Mouse (Mus musculus): Measurements from ENCODE around the gene Sox11. TPM values are rescaled to one million over a fixed set of nuclear protein-coding genes. Genes with fewer than 3 reads are reported as not detected.
A peak's percentile ranks its signal among the peaks of the same experiment; 100 is the strongest.

Sox11 gene
- total RNA-seq (2021) = 10 to 100 TPM; 12.0 to 14.4 TPM
- long read RNA-seq, experiment 1, full-length matches to known transcripts = 9 of 10 reads
- long read RNA-seq, experiment 1, partial matches to known transcripts = 0 of 10 reads
- long read RNA-seq, experiment 1, other reads (novel, unspliced or antisense) = 1 of 10 reads
- long read RNA-seq, experiment 2, full-length matches to known transcripts = 4 of 4 reads
- long read RNA-seq, experiment 2, partial matches to known transcripts = 0 of 4 reads
- long read RNA-seq, experiment 2, other reads (novel, unspliced or antisense) = 0 of 4 reads

DNA sequence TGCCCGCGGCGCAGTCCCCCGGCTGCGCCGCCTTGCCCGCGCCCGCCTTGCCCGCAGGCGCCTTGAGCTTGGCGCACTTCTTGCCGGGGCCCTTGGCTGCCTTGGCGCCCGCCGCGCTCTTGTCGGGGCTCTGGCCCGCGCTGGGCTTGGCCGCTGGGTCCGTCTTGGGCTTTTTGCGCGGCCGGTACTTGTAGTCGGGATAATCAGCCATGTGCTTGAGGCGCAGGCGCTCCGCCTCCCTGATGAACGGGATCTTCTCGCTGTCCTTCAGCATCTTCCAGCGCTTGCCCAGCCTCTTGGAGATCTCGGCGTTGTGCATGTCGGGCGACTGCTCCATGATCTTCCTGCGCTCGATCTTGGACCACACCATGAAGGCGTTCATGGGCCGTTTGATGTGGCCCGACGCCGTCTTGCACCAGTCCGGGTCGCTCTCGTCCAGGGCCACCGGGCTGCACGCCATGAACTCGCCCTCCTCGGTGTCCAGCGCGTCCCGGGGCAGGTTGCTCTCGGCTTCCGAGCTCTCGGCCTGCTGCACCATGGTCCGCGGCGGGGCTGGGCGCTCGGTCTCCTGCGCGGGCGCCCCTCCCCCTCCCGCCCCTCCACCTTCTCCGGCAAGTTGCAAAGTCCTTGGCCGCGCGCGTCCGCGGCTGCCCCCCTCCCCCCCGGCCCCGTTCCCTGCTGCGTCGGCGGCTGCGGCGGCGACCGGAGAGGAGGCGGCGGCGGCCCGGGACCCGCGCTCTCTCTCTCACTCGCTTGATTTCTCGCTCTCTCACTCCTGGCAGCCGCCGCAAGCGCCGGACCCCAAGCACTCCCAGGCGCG lies at the start of gene Sox11:
TSS of gene Sox11 (minus strand) at position 704 of the 820 bp plus-strand sequence.
- DNase-seq (ENCODE audit: low spot score in 2 of 2) = peak; percentile 15 to 62

GRCm38 (mm10) chr12:27391652-27392305 lies 49.4 kb upstream of the Sox11 start:
- DNase-seq (ENCODE audit: low spot score in 2 of 2) = no peak

- no peak for DNase-seq (ENCODE audit: low spot score in 2 of 2)
Measured at GRCm38 (mm10) chr12:27390439-27390838, 48.1 kb upstream of the Sox11 start.

DNA sequence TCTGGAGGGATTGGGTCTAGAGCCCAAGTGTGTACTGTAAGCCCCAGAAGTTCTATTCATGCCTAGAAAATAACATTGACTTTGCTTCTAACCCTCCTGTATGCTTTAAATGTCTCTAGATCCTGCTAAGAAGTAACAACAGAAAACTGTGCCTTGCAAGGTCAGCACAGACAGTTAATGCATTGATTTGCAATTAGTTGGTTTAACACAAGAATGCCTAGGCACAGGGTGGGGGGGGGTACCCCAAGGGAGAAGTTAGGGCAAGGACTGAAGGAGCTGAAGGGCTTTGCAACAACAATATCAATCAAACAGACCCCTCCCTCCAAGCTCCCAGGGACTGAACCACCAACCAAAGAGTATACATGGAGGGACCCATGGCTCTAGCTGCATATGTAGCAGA lies 47.1 kb upstream of the Sox11 start:
- DNase-seq (ENCODE audit: low spot score in 2 of 2) = no peak

DNA sequence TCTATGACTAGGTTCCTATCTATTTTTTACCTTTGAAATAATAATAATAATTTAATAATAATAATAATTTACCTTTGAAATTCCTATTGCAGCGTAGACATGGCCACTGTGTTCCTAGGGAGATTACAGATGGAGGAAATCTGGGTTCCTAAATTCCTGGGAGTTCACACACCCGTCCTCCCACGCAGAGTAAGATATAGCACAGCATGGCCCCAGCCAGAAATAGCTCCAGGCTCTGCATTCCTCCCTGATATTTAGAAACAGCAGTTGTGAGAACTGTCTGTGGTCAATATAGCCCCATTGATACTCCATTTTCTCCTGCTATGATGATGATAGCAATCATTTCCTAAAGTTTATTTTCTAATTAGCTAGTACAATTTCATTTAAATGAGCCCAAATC lies 30.1 kb upstream of the Sox11 start:
- DNase-seq (ENCODE audit: low spot score in 2 of 2) = no peak

DNA sequence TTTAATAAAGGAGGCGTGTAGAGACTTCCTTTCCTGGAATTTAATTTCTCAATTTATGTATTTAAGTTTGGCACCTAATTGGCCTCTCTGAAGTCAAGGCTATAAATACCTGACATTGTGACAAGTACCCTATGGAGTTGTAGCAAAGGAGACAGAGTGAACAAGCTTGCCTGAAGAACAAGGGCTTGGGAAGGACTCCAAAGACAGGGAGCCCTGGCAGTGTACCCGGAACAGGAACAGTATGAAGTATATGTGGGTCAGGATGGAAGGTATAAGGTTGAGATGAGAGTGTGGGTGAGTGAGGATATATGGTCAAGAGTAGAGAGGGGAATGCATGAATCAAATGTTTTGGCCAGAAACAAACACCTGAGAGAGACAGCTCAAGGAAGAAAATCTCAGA lies 28.4 kb upstream of the Sox11 start:
- DNase-seq (ENCODE audit: low spot score in 2 of 2) = no peak

DNA sequence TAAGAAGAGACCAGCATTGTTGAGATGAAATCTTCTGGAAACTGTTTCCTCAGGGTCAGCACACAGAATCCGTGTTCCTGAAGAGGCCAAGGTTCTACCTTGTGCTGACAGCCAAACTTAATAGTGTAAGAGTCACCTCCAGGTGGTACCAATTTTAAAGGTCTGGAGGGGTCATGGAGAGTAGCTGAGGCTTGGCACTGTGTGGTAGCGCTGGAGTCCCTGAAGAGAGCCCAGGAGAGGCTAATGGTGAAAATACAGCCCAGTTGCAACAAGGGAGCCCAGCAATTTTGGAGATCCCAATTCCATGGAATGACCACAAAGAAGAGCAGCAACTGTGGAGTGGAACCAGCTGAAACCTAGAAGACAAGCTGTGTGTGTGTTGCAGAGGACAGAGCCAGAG lies 25.1 kb upstream of the Sox11 start:
- no peak for DNase-seq (ENCODE audit: low spot score in 2 of 2)

DNA sequence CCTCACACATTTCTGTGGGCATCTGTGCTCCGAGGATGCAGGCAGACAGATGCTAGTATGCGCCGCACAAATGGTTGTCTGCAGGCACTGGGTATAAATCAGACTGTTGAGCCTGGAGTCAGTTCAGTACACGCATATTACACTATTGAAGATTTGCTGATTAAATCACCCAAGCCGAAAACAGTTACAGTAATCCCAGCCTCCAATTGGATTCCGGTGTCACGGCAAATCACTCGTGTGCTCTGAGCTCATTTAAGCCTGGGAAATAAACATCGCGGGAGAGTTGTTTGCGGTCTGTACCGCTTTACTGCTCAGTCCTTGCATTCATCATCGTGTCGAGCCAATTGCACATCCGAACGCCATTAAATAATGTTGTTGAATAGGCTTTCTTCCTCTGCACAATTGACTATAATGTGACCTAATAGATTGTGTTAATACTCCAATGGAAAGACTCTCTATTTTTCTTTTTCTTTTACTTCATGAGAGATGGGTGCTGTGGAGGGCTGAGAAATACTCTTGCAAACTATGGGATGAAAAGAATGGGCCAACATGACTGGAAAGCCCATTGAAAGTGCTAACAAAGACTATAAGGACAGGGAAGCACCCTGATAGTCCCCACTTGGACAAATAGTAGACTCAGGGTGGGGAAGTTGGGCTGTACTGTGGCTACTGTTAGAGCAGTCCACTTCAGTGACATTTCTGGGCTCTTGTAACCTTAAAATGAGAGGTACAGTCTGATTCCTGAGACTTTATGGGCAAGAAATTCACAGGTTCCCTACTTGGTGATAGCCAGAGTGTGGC lies 21.7 kb upstream of the Sox11 start:
- DNase-seq (ENCODE audit: low spot score in 2 of 2) = no peak

- no peak for DNase-seq (ENCODE audit: low spot score in 2 of 2)
Measured at GRCm38 (mm10) chr12:27357076-27357637, 14.8 kb upstream of the Sox11 start.

DNA sequence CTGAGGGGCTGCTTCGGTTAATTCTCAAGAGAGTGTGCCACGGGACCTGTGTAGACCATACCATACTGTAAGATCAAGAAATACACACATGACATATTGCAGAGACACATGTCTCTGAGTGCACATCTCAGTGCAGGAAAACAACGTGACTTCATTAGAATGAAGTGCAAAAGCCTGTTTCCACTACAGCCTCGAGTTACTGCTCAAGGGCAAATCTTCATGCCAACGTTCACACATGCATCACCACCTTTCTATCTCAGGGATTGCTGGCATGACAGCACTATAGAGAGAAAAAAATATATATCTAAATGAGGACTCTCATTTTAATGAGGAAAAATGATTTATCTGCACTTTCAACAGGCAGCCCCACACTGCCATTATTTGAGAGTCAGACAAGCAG lies 14.2 kb upstream of the Sox11 start:
- DNase-seq (ENCODE audit: low spot score in 2 of 2) = no peak

DNA sequence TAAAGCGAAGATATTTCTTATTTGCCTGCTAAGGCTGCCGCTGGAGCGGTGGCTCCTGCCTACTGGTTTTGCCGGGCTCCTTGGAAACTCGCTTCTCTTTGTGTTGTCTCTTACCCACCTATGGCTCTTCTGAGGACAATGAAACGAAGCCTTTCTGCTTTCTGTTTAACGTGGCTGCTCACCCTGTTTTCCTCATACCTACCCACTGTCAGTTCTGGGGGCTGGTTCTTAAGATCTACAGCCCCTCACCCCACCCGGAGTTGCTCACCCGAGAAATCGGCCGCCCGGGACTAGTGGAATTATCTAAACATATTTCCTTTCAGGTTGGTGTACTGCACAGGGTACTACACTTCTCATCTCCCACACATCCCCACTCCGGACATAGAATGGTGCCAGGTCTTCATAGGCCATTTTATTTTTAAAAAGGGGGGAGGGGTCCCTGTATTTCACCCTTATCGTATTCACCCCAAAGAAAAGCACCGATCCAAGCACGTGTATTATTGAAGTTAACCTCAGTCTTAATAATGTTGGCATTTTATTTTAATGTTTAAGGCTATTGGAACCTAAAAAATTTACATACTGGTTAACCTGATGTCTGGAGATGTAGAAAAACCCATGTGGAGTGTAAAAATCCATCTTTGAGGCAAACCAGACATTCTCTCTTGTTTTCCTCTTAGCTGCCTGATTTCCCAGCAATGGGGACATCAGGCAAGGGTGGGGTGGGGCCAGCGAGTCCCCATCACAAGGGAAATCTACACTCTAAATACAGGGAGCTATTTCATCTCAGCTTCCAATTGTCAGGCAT lies 1.4 kb upstream of the Sox11 start:
- no peak for DNase-seq (ENCODE audit: low spot score in 2 of 2)

DNA sequence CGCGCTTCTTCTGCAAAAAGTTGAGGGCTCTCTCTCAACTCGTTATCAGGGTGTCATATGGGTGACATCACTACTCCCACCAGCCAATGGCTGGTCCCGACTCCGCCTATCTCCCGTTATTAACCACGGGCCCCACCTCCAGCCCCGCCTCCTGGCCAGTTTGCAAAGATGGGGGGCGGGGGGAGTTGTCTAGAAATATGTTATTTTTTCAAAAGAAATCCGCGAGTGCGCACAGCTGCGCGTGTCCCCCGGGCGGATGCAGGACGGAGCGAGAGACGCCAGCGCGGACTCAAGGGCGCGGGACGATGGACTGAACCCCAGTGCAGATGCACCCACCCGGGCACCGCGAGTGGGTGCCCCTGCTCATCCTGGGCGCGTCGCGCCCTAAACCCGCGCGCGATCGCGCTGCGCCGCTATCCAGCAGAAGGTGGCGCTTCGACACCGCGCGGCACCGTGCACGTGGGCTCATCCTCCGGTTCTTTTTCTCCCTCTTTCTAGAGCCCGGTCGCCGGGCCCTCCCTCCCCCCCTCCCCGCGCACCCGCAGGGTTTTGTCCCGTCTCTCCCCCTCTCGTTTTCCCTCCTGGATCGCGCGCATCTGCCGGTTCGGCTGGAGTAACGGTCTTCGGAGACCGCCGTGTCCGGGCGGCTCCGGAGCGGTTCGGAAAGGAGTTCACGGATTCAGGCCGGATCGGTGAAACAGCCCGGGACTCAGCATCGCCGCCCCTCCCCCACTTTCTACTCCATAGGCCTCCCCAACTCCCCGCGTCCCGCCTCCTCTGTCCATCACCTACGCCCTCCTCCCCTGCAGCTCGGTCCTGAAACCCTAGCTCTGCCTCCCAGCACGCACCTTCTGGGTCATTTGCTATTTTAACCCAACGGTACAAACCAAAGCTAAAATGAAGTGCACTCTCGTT lies 574 bp upstream of the Sox11 start:
- DNase-seq (ENCODE audit: low spot score in 2 of 2) = peak; percentile 83 to 89

DNA sequence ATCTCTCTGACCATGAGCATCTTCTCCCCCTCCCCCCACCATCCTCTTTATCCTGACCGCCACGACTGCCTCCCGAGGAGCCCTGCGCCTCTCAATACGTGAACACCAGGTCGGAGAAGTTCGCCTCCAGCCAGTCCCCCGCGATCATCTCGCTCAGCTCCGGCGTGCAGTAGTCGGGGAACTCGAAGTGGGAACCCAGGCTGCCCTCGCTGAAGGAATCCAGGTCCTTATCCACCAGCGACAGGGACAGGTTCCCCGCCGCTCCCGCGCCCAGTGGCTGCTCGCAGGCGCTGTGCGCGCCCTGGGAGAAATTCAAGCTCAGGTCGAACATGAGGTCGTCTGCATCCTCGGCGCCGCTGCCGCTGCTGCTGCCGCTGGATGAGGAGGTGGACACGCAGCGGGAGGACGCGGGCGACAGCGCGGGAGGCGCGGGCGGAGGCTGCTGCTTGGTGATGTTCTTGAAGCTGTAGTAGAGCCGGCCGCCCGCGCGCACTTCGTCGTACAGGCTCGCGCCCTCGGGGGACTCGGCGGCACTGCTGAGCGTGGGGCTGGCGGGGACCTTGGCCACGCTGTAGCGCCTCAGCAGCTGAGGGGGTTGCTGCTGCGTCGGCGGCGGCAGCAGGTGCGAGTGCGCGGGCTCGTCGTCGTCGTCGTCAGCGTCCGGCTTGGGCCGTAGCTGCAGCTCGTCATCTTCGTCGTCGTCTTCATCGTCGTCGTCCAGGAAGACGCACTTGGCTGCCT lies 1.1 kb downstream of the Sox11 start:
- peak; percentile 55 to 68 for DNase-seq (ENCODE audit: low spot score in 2 of 2)

GRCm38 (mm10) chr12:27340451-27341035 lies 1.8 kb downstream of the Sox11 start:
- DNase-seq (ENCODE audit: low spot score in 2 of 2) = no peak

GRCm38 (mm10) chr12:27339171-27339751 lies 3.1 kb downstream of the Sox11 start:
- peak; percentile 59 to 71 for DNase-seq (ENCODE audit: low spot score in 2 of 2)

GRCm38 (mm10) chr12:27338721-27339170 lies 3.6 kb downstream of the Sox11 start:
- DNase-seq (ENCODE audit: low spot score in 2 of 2) = peak; percentile 36 to 66

DNA sequence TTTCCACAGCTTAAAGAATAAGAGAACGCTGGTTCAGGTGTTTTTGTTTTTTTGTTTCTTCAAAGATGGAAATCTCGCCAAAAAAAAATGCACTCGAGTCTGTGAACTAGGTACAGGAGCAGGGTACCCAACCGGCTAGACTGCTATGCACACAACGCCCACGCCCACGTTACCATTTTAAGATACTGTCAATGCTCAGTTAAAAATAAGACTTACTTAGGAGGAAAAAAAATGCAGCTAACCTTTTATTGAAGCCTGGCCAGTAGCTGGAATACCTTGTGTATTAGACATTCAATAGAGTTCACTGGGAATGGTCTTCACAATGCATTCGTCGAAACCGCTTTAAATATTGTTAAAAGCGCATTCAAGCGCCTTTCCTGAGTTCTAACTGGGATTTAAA lies 4.3 kb downstream of the Sox11 start:
- peak; percentile 23 to 29 for DNase-seq (ENCODE audit: low spot score in 2 of 2)
